Comparison of ENCODE assay signal across 20 mouse cellular contexts in the genomic region with DNA sequence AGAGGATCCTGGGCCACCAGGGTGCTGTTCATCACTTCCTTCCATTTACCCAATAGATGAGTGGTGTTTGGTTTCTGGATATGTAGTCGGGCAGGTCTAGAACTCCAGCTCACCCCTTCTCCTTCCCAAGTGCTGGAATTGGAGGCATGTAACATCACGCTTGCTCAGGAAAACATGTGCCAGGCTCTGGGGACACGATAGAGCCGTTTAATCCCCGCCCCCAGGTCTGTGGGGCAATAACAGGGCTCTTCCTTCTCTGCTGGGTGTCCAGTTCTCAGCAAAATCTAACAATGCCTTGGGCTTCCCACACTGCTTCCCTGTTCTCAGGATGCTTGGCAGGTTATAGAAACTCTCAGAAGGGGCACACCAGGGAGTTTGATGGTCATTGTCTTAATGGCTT. TPM values are rescaled to one million over a fixed set of nuclear protein-coding genes. Genes with fewer than 3 reads are reported as not detected.
DNase-seq lines count a peak whose midpoint lies in the region; ATAC-seq and TF ChIP-seq lines count a peak whose summit lies in the region.
"Had no signal": no experiment of that assay in that cellular context is flagged by ENCODE, and none has a peak within 500 bp of the region (broad histone marks: within the 10 kb centered on the region; RNA-seq: fewer than 3 reads in every experiment).

No protein-coding gene starts in this region.

- H3K27me3 ChIP-seq in neural tube, embryonic 14.5 days (ENCODE audit: control insufficient read depth, insufficient read depth, low read length): no peaks in the 10 kb centered on the region
- H3K27me3 ChIP-seq in liver, embryonic 14.5 days (ENCODE audit: control insufficient read depth, insufficient read depth, low read length): no peaks in the 10 kb centered on the region
- H3K27me3 ChIP-seq: embryonic facial prominence, embryonic 13.5 days; heart, embryonic 13.5 days; midbrain, embryonic 15.5 days; stomach, embryonic 15.5 days had no signal

- no peak for TF ChIP-seq CTCF in gastrocnemius, adult 2 months (IDR thresholded peaks at IDR 0.05)
- no peak for TF ChIP-seq CTCF in liver, embryonic 14.5 days (IDR thresholded peaks at IDR 0.05; ENCODE audit: low read depth)

- H3K36me3 ChIP-seq in neural tube, embryonic 14.5 days (ENCODE audit: control insufficient read depth, insufficient read depth, low read length): no peaks in the 10 kb centered on the region
- H3K36me3 ChIP-seq in liver, embryonic 14.5 days (replicated peaks; ENCODE audit: control insufficient read depth, insufficient read depth, low read depth): peaks cover 7% of the 10 kb centered on the region
- H3K36me3 ChIP-seq: midbrain, embryonic 15.5 days had no signal

- intact Hi-C loops in gastrocnemius, adult 2 months (cut with DNase I): loop anchor here (5.0 to 10.0 kb wide), 2 partner anchors 40 to 287 kb away; no protein-coding TSS in a partner anchor

- H3K4me1 ChIP-seq in neural tube, embryonic 14.5 days (ENCODE audit: control insufficient read depth, insufficient read depth, low read length): peaks cover 6% of the 10 kb centered on the region; the same call in 1 of the 2 replicates
- H3K4me1 ChIP-seq in liver, embryonic 14.5 days (replicated peaks; ENCODE audit: control insufficient read depth in 2 of 2, insufficient read depth in 2 of 2, low read length in 1 of 2): peaks cover 28 to 67% of the 10 kb centered on the region in 2 experiments

- H3K9ac ChIP-seq in neural tube, embryonic 14.5 days (replicated peaks; ENCODE audit: low read depth, low read length): no peak overlapping the region
- peak overlapping the region; percentile 15; the same call in 1 of the 2 replicates for H3K9ac ChIP-seq in liver, embryonic 14.5 days (replicated peaks)
- H3K9ac ChIP-seq: heart, embryonic 13.5 days; midbrain, embryonic 15.5 days; stomach, embryonic 15.5 days had no signal

- H3K27ac ChIP-seq in gastrocnemius, adult 2 months: peak overlapping the region; percentile 100
- H3K27ac ChIP-seq in neural tube, embryonic 14.5 days (ENCODE audit: low read depth, low read length): 0 out of 2 replicates have a peak overlapping the region, but pooled peaks have one; percentile 10
- H3K27ac ChIP-seq in liver, embryonic 14.5 days: peak overlapping the region; percentile 61
- H3K27ac ChIP-seq: embryonic facial prominence, embryonic 13.5 days; heart, embryonic 13.5 days; kidney, postnatal 0 days; midbrain, embryonic 15.5 days; stomach, embryonic 15.5 days had no signal

- 41% methylated on average over 5 of the region's 5 CpGs for WGBS in neural tube, embryonic 14.5 days
- 63% methylated on average over 5 of the region's 5 CpGs for WGBS in liver, embryonic 14.5 days (ENCODE audit: insufficient replicate concordance)

- H3K9me3 ChIP-seq in neural tube, embryonic 14.5 days (ENCODE audit: control insufficient read depth, low read length): no peaks in the 10 kb centered on the region
- no peaks in the 10 kb centered on the region for H3K9me3 ChIP-seq in liver, embryonic 14.5 days (ENCODE audit: control insufficient read depth, low read length)
- H3K9me3 ChIP-seq: embryonic facial prominence, embryonic 13.5 days; heart, embryonic 13.5 days; midbrain, embryonic 15.5 days; stomach, embryonic 15.5 days had no signal

- H3K4me3 ChIP-seq in gastrocnemius, adult 2 months: peak overlapping the region; percentile 53
- H3K4me3 ChIP-seq in neural tube, embryonic 14.5 days (ENCODE audit: low read depth, low read length): no peak overlapping the region
- H3K4me3 ChIP-seq in liver, embryonic 14.5 days (ENCODE audit: insufficient read depth in 1 of 2, low read depth in 2 of 2, low read length in 2 of 2): peak overlapping the region; percentile 1 to 32
- H3K4me3 ChIP-seq: embryonic facial prominence, embryonic 13.5 days; heart, embryonic 13.5 days; midbrain, embryonic 15.5 days; stomach, embryonic 15.5 days had no signal

- TF ChIP-seq EP300 in liver, embryonic 14.5 days (IDR thresholded peaks at IDR 0.05; ENCODE audit: low read depth): no peak

- no peak overlapping the region for H3K4me2 ChIP-seq in neural tube, embryonic 14.5 days (ENCODE audit: low read depth, low read length)
- H3K4me2 ChIP-seq in liver, embryonic 14.5 days (ENCODE audit: low read depth): peak overlapping the region; percentile 46
- H3K4me2 ChIP-seq: embryonic facial prominence, embryonic 13.5 days; heart, embryonic 13.5 days; midbrain, embryonic 15.5 days; stomach, embryonic 15.5 days had no signal

- no peak for ATAC-seq in neural tube, embryonic 14.5 days (ENCODE audit: low read depth)
- no peak for ATAC-seq in liver, embryonic 14.5 days (ENCODE audit: insufficient read depth)
- ATAC-seq in inflammation-experienced regulatory T-cells, adult 6 months: no peak
- no peak for ATAC-seq in megakaryocyte progenitor cell, adult 5-6 weeks (replicated peaks; ENCODE audit: poor library complexity)
- ATAC-seq: forebrain, embryonic 14.5 days; intestine, postnatal 0 days; midbrain, embryonic 15.5 days had no signal

- peak; percentile 16 for DNase-seq in gastrocnemius, adult 2 months
- DNase-seq in gastrocnemius, postnatal 4 days (ENCODE audit: low spot score in 2 of 2): no peak
- no peak for DNase-seq in neural tube, embryonic 10.5 days (ENCODE audit: extremely low spot score, low spot score)
- DNase-seq in liver, embryonic 14.5 days (ENCODE audit: low read depth in 3 of 3, low spot score in 3 of 3): no peak
- no peak for DNase-seq in cerebellum, postnatal 10 days
- DNase-seq: adrenal gland, postnatal 25 days; cerebellum, adult 2 months; heart, adult 11 months; lung, adult 18-20 months; lung, postnatal 4 days had no signal

RNA-seq across cellular contexts. Expression of a gene that starts 4.9 kb away (rescaled TPM):
- 10 to 100 TPM; 29.1 to 30.7 TPM for total RNA-seq in gastrocnemius, adult 2 months (2021)
- 10 to 100 TPM; 34.3 to 37.6 TPM for total RNA-seq in gastrocnemius, postnatal 4 days (2021)
- 1.3 and 2.0 TPM in 2 replicates for polyA plus RNA-seq in neural tube, embryonic 14.5 days (2014; fragmentation: Nextera tagmentation; extraction: Ambion mirVana)
- polyA plus RNA-seq in liver, embryonic 14.5 days (2012; rRNA removed): 5.6 and 6.5 TPM in 2 replicates
- 0.76 and 0.92 TPM in 2 replicates for polyA plus RNA-seq in liver, embryonic 14.5 days (2014; fragmentation: Nextera tagmentation; extraction: Ambion mirVana)
- polyA plus RNA-seq in inflammation-experienced regulatory T-cells, adult 6 months (2017; shearing (Covaris generic)): 1 to 10 TPM; 2.5 to 3.8 (median 3.8) TPM
- 7.4 and 7.7 TPM in 2 replicates for total RNA-seq in megakaryocyte progenitor cell, adult 5-6 weeks (2015)
- total RNA-seq in megakaryocyte progenitor cell, adult 5-6 weeks (2017): 1.9 and 2.7 TPM in 2 replicates

RNA-seq across cellular contexts. Expression of a gene that starts 29.8 kb away (rescaled TPM):
- 1 to 10 TPM; 1.5 to 1.6 TPM for total RNA-seq in gastrocnemius, adult 2 months (2021)
- 1 to 10 TPM; 4.7 to 4.8 TPM for total RNA-seq in gastrocnemius, postnatal 4 days (2021)
- polyA plus RNA-seq in neural tube, embryonic 14.5 days (2014; fragmentation: Nextera tagmentation; extraction: Ambion mirVana): 4.0 and 5.0 TPM in 2 replicates
- 6.6 and 10.4 TPM in 2 replicates for polyA plus RNA-seq in liver, embryonic 14.5 days (2012; rRNA removed)
- polyA plus RNA-seq in liver, embryonic 14.5 days (2014; fragmentation: Nextera tagmentation; extraction: Ambion mirVana): 5.5 and 5.7 TPM in 2 replicates
- polyA plus RNA-seq in inflammation-experienced regulatory T-cells, adult 6 months (2017; shearing (Covaris generic)): 10 to 100 TPM; 29.7 to 51.9 (median 32.8) TPM
- 38.0 and 50.6 TPM in 2 replicates for total RNA-seq in megakaryocyte progenitor cell, adult 5-6 weeks (2015)
- total RNA-seq in megakaryocyte progenitor cell, adult 5-6 weeks (2017): 142 and 149 TPM in 2 replicates

Comparison
In these comparisons a context has a peak if more than half of its experiments do, and no peak if none do; other contexts are left out.
1. H3K27ac ChIP-seq: peak in every context shown above with its lines; median percentile 100 in gastrocnemius, adult 2 months; 61 in liver, embryonic 14.5 days; 10 in neural tube, embryonic 14.5 days.
2. RNA of a gene that starts 29.8 kb away (total RNA-seq): 38.0 to 149 TPM in megakaryocyte progenitor cell, adult 5-6 weeks; 4.7 to 4.8 TPM in gastrocnemius, postnatal 4 days and 1.5 to 1.6 TPM in gastrocnemius, adult 2 months; every median in the first group is over 4 times any median in the second.